Mouse (Mus musculus) hindbrain, embryonic 11.5 days (tissue): Measurements from ENCODE around the gene Ubqln1. TPM values are rescaled to one million over a fixed set of nuclear protein-coding genes. Genes with fewer than 3 reads are reported as not detected.

ENCODE experiments used
- ATAC-seq: fragments of 200-750 bp; cut with Nextera tagmentation; 2 replicates; pipeline ENCODE4 v1.8.0; 2017; ENCODE audit warnings: mild to moderate bottlenecking, moderate TSS enrichment, moderate library complexity; ENCODE audit not compliant: low FRiP score
- DNase-seq: peaks from one replicate; pipeline ENCODE4 v3.0.0-alpha.2; 2015; ENCODE audit warnings: low spot score
- H3K27ac ChIP-seq: fragments of 300-500 bp; sonication (generic); 2 replicates; pipeline ENCODE4 v1.5.1; 2014; ENCODE audit warnings: mild to moderate bottlenecking, low read depth, low read length
- H3K27me3 ChIP-seq: fragments of 300-500 bp; sonication (generic); 2 replicates; pipeline ENCODE4 v1.6.1; 2014; ENCODE audit warnings: mild to moderate bottlenecking, low read length, moderate library complexity, mixed read lengths; ENCODE audit not compliant: control insufficient read depth, insufficient read depth
- H3K36me3 ChIP-seq: fragments of 300-500 bp; sonication (generic); 2 replicates; pipeline ENCODE4 v1.6.1; 2014; ENCODE audit warnings: mild to moderate bottlenecking, low read length, moderate library complexity, mixed read lengths; ENCODE audit not compliant: control insufficient read depth, insufficient read depth
- H3K4me1 ChIP-seq: fragments of 300-500 bp; sonication (generic); replicated peaks from 2 replicates; pipeline ENCODE4 v1.6.1; 2014; ENCODE audit warnings: low read length, mixed read lengths; ENCODE audit not compliant: control insufficient read depth, insufficient read depth
- H3K4me2 ChIP-seq: fragments of 300-500 bp; sonication (generic); replicated peaks from 2 replicates; pipeline ENCODE4 v1.6.1; 2014; ENCODE audit warnings: mild to moderate bottlenecking, low read depth, low read length
- H3K4me3 ChIP-seq: fragments of 300-500 bp; sonication (generic); 2 replicates; pipeline ENCODE4 v1.5.1; 2014; ENCODE audit warnings: low read depth, low read length
- H3K9ac ChIP-seq: fragments of 300-500 bp; sonication (generic); 2 replicates; pipeline ENCODE4 v1.6.1; 2014; ENCODE audit warnings: low read depth, low read length
- H3K9me3 ChIP-seq: fragments of 300-500 bp; sonication (generic); 2 replicates; pipeline ENCODE4 v1.6.1; 2016; ENCODE audit warnings: low read length; ENCODE audit not compliant: control insufficient read depth
- WGBS: fragments of 180-500 bp; shearing (Covaris S2); extraction: QIAGEN DNeasy Blood & Tissue Kit; methylation state at CpG from one replicate; pipeline ENCODE4 v1.1.7; 2014; 5-methylcytosine and 5-hydroxymethylcytosine counted together
- polyA plus RNA-seq: library from polyadenylated mRNA; unstranded; fragments of >200 nt; fragmentation: Nextera tagmentation; extraction: Ambion mirVana; gene quantifications from 2 replicates; pipeline ENCODE4 v1.2.1, GENCODE M21; 2014

Ubqln1 gene
- polyA plus RNA-seq, 1 experiment from 2014 or later = 124 TPM

- Histone ChIP-seq H3K9ac (peak overlapping the region; percentile 99), H3K27me3 (no peaks in the 10 kb centered on the region), H3K4me1 (peaks cover 3% of the 10 kb centered on the region; the same call in 1 of the 2 replicates), H3K9me3 (no peaks in the 10 kb centered on the region), H3K36me3 (no peaks in the 10 kb centered on the region), H3K27ac (peak overlapping the region; percentile 97), H3K4me3 (peak overlapping the region; percentile 98), H3K4me2 (peak overlapping the region; percentile 61)
- ATAC-seq = peak; percentile 97
- under 1% methylated on average over 59 of the region's 83 CpGs for WGBS
- DNase-seq = peak; percentile 95
Observed at GRCm38 (mm10) chr13:58128768-58129671, 86.4 kb downstream of the Ubqln1 start.

GRCm38 (mm10) chr13:58128396-58128767, 87.1 kb downstream of the Ubqln1 start, which contains the start of gene Hnrnpa0:
Gene Hnrnpa0 (minus strand): TSS chr13:58128556.
- peak within 1 kb of the TSS; percentile 97 for H3K27ac ChIP-seq
- H3K9me3 ChIP-seq = no peaks in the 10 kb centered on the region
- ATAC-seq (peak; percentile 96), DNase-seq (peak; percentile 95)
- peak within 1 kb of the TSS; percentile 98 for H3K4me3 ChIP-seq
- 0% methylated on average over 30 of the region's 62 CpGs for WGBS
- H3K27me3 ChIP-seq = no peaks in the 10 kb centered on the region
- H3K4me2 ChIP-seq = peak within 1 kb of the TSS; percentile 61
- H3K4me1 ChIP-seq = peaks cover 3% of the 10 kb centered on the region; the same call in 1 of the 2 replicates
- H3K9ac ChIP-seq = peak within 1 kb of the TSS; percentile 99
- H3K36me3 ChIP-seq = no peaks in the 10 kb centered on the region

- Histone ChIP-seq H3K4me1 (peaks cover 3% of the 10 kb centered on the region; the same call in 1 of the 2 replicates), H3K27ac (peak overlapping the region; percentile 97), H3K9ac (peak overlapping the region; percentile 99), H3K4me2 (peak overlapping the region; percentile 47), H3K36me3 (no peaks in the 10 kb centered on the region), H3K9me3 (no peaks in the 10 kb centered on the region), H3K4me3 (peak overlapping the region; percentile 98), H3K27me3 (no peaks in the 10 kb centered on the region)
- peak; percentile 73 for DNase-seq
- peak; percentile 55 for ATAC-seq
- under 1% methylated on average over 61 of the region's 81 CpGs for WGBS
Observed at GRCm38 (mm10) chr13:58127766-58128361, 87.6 kb downstream of the Ubqln1 start.

- Histone ChIP-seq H3K4me2 (peak overlapping the region; percentile 47), H3K27me3 (no peaks in the 10 kb centered on the region), H3K4me1 (peaks cover 3% of the 10 kb centered on the region; the same call in 1 of the 2 replicates), H3K9me3 (no peaks in the 10 kb centered on the region), H3K9ac (peak overlapping the region; percentile 99), H3K4me3 (peak overlapping the region; percentile 98), H3K36me3 (no peaks in the 10 kb centered on the region), H3K27ac (peak overlapping the region; percentile 97)
- under 1% methylated on average over 52 of the region's 92 CpGs for WGBS
- ATAC-seq (no peak), DNase-seq (peak; percentile 56)
Observed at GRCm38 (mm10) chr13:58126862-58127765, 88.3 kb downstream of the Ubqln1 start.

Other genes starting within 250 kb of the Ubqln1 start
- gene Klhl3, start 102.1 kb downstream of the Ubqln1 start, polyA plus RNA-seq = 3.8 and 3.9 TPM in 2 replicates
- gene Hnrnpa0, start 87.1 kb downstream of the Ubqln1 start, polyA plus RNA-seq = 56.9 and 61.9 TPM in 2 replicates
- gene Idnk, start 58.0 kb downstream of the Ubqln1 start, polyA plus RNA-seq = 57.8 and 62.7 TPM in 2 replicates
- gene Gkap1, start 60.0 kb upstream of the Ubqln1 start, polyA plus RNA-seq = 37.3 and 45.2 TPM in 2 replicates
- gene Kif27, start 143.5 kb upstream of the Ubqln1 start, polyA plus RNA-seq = 1.4 and 2.5 TPM in 2 replicates
- gene 2210016F16Rik, start 169.6 kb upstream of the Ubqln1 start, polyA plus RNA-seq = 30.5 and 31.6 TPM in 2 replicates
- gene Rmi1, start 186.6 kb upstream of the Ubqln1 start, polyA plus RNA-seq = 31.5 and 34.4 TPM in 2 replicates
- gene Hnrnpk, start 187.7 kb upstream of the Ubqln1 start, polyA plus RNA-seq = 2,191 and 2,423 TPM in 2 replicates